Mouse (Mus musculus) c-Kit-positive CD71-negative TER-119-negative erythroid progenitor cells, embryonic 14.5 days (primary cell): Measurements from ENCODE around the gene Sspn.

Experiments used
- DNase-seq: peaks from one replicate; pipeline ENCODE4 v3.0.0-alpha.2; 2013; ENCODE audit warnings: low read depth

Gene Sspn

GRCm38 (mm10) chr6:145934697-145935240, 3.3 kb downstream of the Sspn start:
- DNase-seq = no peak

GRCm38 (mm10) chr6:145935912-145936311, 4.5 kb downstream of the Sspn start:
- no peak for DNase-seq

- DNase-seq = no peak
These were observed 5.1 kb downstream of the Sspn start for GRCm38 (mm10) chr6:145936511-145936910.

- DNase-seq = no peak
These were observed 9.4 kb downstream of the Sspn start for GRCm38 (mm10) chr6:145940852-145941251.

- no peak for DNase-seq
These were observed 11.0 kb downstream of the Sspn start for GRCm38 (mm10) chr6:145942263-145942966.

GRCm38 (mm10) chr6:145943414-145943813, 12.0 kb downstream of the Sspn start:
- no peak for DNase-seq

- no peak for DNase-seq
These were observed 14.4 kb downstream of the Sspn start for GRCm38 (mm10) chr6:145945700-145946344.

- no peak for DNase-seq
These were observed 17.6 kb downstream of the Sspn start for GRCm38 (mm10) chr6:145949049-145949448.

- DNase-seq = no peak
These were observed 19.2 kb downstream of the Sspn start for GRCm38 (mm10) chr6:145950626-145951025.

- no peak for DNase-seq
These were observed 21.2 kb downstream of the Sspn start for GRCm38 (mm10) chr6:145952594-145952993.

- no peak for DNase-seq
These were observed 21.9 kb downstream of the Sspn start for GRCm38 (mm10) chr6:145953121-145953896.

- no peak for DNase-seq
These were observed 26.1 kb downstream of the Sspn start for GRCm38 (mm10) chr6:145957427-145957965.

- no peak for DNase-seq
These were observed 26.6 kb downstream of the Sspn start for GRCm38 (mm10) chr6:145958070-145958469.

GRCm38 (mm10) chr6:145961047-145961446, 29.6 kb downstream of the Sspn start:
- no peak for DNase-seq

- DNase-seq = no peak
These were observed 32.5 kb downstream of the Sspn start for GRCm38 (mm10) chr6:145963966-145964365.

- DNase-seq = no peak
These were observed 36.3 kb downstream of the Sspn start for GRCm38 (mm10) chr6:145967693-145968092.

- DNase-seq = no peak
These were observed 36.9 kb downstream of the Sspn start for GRCm38 (mm10) chr6:145968301-145968818.

- DNase-seq = no peak
These were observed 37.4 kb downstream of the Sspn start for GRCm38 (mm10) chr6:145968821-145969220.

- DNase-seq = no peak
These were observed 38.1 kb downstream of the Sspn start for GRCm38 (mm10) chr6:145969572-145969971.

- DNase-seq = no peak
These were observed 40.7 kb downstream of the Sspn start for GRCm38 (mm10) chr6:145972107-145972506.

GRCm38 (mm10) chr6:145972836-145973235, 41.4 kb downstream of the Sspn start:
- no peak for DNase-seq

- DNase-seq = no peak
These were observed 41.9 kb downstream of the Sspn start for GRCm38 (mm10) chr6:145973356-145973755.
